Mouse (Mus musculus) hindbrain, embryonic 14.5 days (tissue): Measurements from ENCODE around the gene Slc35a1. TPM values are rescaled to one million over a fixed set of nuclear protein-coding genes. Genes with fewer than 3 reads are reported as not detected.
"Not testable (repeated sequence)": the region's sequence is repeated elsewhere in the genome, so short reads cannot be mapped to it uniquely, and the experiment has no call there.

Source experiments
- ATAC-seq: fragments of 200-750 bp; cut with Nextera tagmentation; 2 replicates; pipeline ENCODE4 v1.8.0; 2017; ENCODE audit warnings: moderate number of reproducible peaks, mild to moderate bottlenecking, moderate TSS enrichment, moderate library complexity; ENCODE audit not compliant: low FRiP score
- DNase-seq: peaks from one replicate; pipeline ENCODE4 v3.0.0-alpha.2; 2015; ENCODE audit warnings: low spot score
- H3K27ac ChIP-seq: fragments of 300-500 bp; sonication (generic); 2 replicates; pipeline ENCODE4 v1.5.1; 2014; ENCODE audit warnings: mild to moderate bottlenecking, moderate library complexity
- H3K27me3 ChIP-seq: fragments of 300-500 bp; sonication (generic); 2 replicates; pipeline ENCODE4 v1.6.1; 2014; ENCODE audit warnings: mild to moderate bottlenecking, low read length, mixed read lengths; ENCODE audit not compliant: control insufficient read depth, insufficient read depth
- H3K36me3 ChIP-seq: fragments of 300-500 bp; sonication (generic); replicated peaks from 2 replicates; pipeline ENCODE4 v1.6.1; 2014; ENCODE audit not compliant: control insufficient read depth, insufficient read depth
- H3K4me1 ChIP-seq: fragments of 300-500 bp; sonication (generic); replicated peaks from 2 replicates; pipeline ENCODE4 v1.6.1; 2014; ENCODE audit warnings: antibody characterized with exemption, low read length, mixed read lengths; ENCODE audit not compliant: control insufficient read depth, insufficient read depth
- H3K4me2 ChIP-seq: fragments of 300-500 bp; sonication (generic); replicated peaks from 2 replicates; pipeline ENCODE4 v1.6.1; 2014; ENCODE audit warnings: mild to moderate bottlenecking, moderate library complexity
- H3K4me3 ChIP-seq: fragments of 300-500 bp; sonication (generic); replicated peaks from 2 replicates; pipeline ENCODE4 v1.5.1; 2014; ENCODE audit warnings: mild to moderate bottlenecking, low read length
- H3K9ac ChIP-seq: fragments of 300-500 bp; sonication (generic); 2 replicates; pipeline ENCODE4 v1.6.1; 2014
- H3K9me3 ChIP-seq: fragments of 300-500 bp; sonication (generic); 2 replicates; pipeline ENCODE4 v1.6.1; 2016; ENCODE audit warnings: low read length; ENCODE audit not compliant: control insufficient read depth
- WGBS: fragments of 180-500 bp; shearing (Covaris S2); extraction: QIAGEN DNeasy Blood & Tissue Kit; methylation state at CpG from one replicate; pipeline ENCODE4 v1.1.7; 2014; 5-methylcytosine and 5-hydroxymethylcytosine counted together
- polyA plus RNA-seq: library from polyadenylated mRNA; unstranded; fragments of >200 nt; fragmentation: Nextera tagmentation; extraction: Ambion mirVana; gene quantifications from 2 replicates; pipeline ENCODE4 v1.2.1, GENCODE M21; 2014

The Slc35a1 gene
- 37.0 and 47.3 TPM in 2 replicates for polyA plus RNA-seq

GRCm38 (mm10) chr4:34686874-34687567 lies at the start of gene Slc35a1:
TSS of gene Slc35a1 (minus strand) at chr4:34687438.
- no peaks in the 10 kb centered on the region for H3K27me3 ChIP-seq
- H3K4me3 ChIP-seq, result peak within 1 kb of the TSS; percentile 67
- no peaks in the 10 kb centered on the region for H3K9me3 ChIP-seq
- peak within 1 kb of the TSS; percentile 91 for H3K27ac ChIP-seq
- WGBS, result under 1% methylated on average over 63 of the region's 65 CpGs
- H3K4me1 ChIP-seq, result peaks cover 17% of the 10 kb centered on the region
- ATAC-seq (peak; percentile 98), DNase-seq (peak; percentile 90)
- H3K36me3 ChIP-seq, result peaks cover 13% of the 10 kb centered on the region
- H3K9ac ChIP-seq, result peak within 1 kb of the TSS; percentile 83
- H3K4me2 ChIP-seq, result peak within 1 kb of the TSS; percentile 51

- DNase-seq, result no peak
- Histone ChIP-seq H3K36me3 (no peaks in the 10 kb centered on the region), H3K27me3 (peaks cover 13% of the 10 kb centered on the region), H3K4me3 (no peak overlapping the region), H3K9ac (no peak overlapping the region), H3K4me2 (no peak overlapping the region), H3K9me3 (no peaks in the 10 kb centered on the region), H3K4me1 (peaks cover 6% of the 10 kb centered on the region; the same call in 1 of the 2 replicates), H3K27ac (no peak overlapping the region)
- no peak for ATAC-seq
- 74% methylated on average over 3 of the region's 3 CpGs for WGBS
These were observed 47.2 kb upstream of the Slc35a1 start for GRCm38 (mm10) chr4:34734461-34734860.

GRCm38 (mm10) chr4:34733415-34733814 lies 46.2 kb upstream of the Slc35a1 start:
- H3K36me3 ChIP-seq, DNase-seq, H3K27ac ChIP-seq, H3K9ac ChIP-seq, H3K4me2 ChIP-seq, H3K4me3 ChIP-seq, H3K9me3 ChIP-seq, ATAC-seq, H3K4me1 ChIP-seq: not testable (repeated sequence)
- 30% methylated on average over 2 of the region's 2 CpGs for WGBS
- H3K27me3 ChIP-seq, result peaks cover 14% of the 10 kb centered on the region

DNA sequence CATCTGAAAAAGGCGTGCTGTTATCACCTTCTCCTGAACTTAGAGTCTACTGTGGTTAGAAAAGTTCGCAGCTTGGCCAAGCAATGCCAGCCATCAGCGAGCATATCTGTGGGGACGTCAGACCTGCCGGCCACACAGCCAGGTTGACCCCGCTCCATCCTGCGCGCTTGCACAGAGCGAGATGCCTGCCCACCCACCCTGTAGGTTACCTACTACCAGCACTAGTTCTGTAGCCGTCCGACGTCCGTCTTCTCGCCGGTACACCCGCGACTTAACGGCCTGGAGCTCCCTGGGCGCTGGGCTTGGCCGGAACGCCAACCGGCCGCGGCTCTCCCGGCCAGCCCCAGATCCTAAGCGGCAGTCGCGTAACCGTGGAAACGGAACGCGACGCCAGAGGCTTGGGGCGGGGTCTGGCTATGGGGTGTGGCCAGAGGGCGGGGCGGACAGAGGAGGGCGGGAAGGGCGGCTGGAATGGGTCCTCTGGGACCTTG lies 42.7 kb upstream of the Slc35a1 start, which contains the start of gene Cfap206:
TSS of gene Cfap206 (minus strand) at position 356 of the 491 bp plus-strand sequence.
- DNase-seq (peak; percentile 70), ATAC-seq (peak; percentile 91)
- H3K27me3 ChIP-seq, result peaks cover 14% of the 10 kb centered on the region
- peak within 1 kb of the TSS; percentile 88 for H3K4me2 ChIP-seq
- no peaks in the 10 kb centered on the region for H3K36me3 ChIP-seq
- H3K4me3 ChIP-seq, result peak within 1 kb of the TSS; percentile 50
- WGBS, result under 1% methylated on average over 38 of the region's 38 CpGs
- H3K9me3 ChIP-seq, result no peaks in the 10 kb centered on the region
- no peak within 1 kb of the TSS for H3K27ac ChIP-seq
- H3K4me1 ChIP-seq, result peaks cover 6% of the 10 kb centered on the region; the same call in 1 of the 2 replicates
- peak within 1 kb of the TSS; percentile 58 for H3K9ac ChIP-seq

GRCm38 (mm10) chr4:34725710-34726109 lies 38.5 kb upstream of the Slc35a1 start:
- not testable (repeated sequence) for H3K4me1 ChIP-seq, H3K9me3 ChIP-seq, H3K27ac ChIP-seq, ATAC-seq, H3K4me2 ChIP-seq, DNase-seq, H3K36me3 ChIP-seq, H3K9ac ChIP-seq, H3K4me3 ChIP-seq
- peaks cover 14% of the 10 kb centered on the region for H3K27me3 ChIP-seq
- WGBS, result 94% methylated on average over 3 of the region's 3 CpGs

DNA sequence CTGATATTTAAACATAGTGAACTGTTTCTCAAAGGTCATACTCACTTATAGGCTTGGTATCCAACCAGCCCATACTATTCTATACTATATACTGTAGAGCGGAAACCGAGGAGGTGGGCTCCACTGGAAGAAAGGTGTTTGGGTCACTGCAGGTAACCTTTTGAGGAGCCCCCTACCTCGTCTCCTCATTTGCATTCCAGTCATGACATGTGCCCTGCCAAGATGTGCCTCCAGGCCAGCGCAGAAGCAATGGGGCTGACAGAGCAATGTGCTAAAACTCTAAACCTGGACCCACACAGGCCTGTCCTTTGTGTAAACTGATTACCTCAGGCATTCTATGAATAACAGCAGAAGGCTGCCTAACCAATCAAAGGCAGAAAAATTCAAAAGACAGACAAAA lies 37.1 kb upstream of the Slc35a1 start:
- H3K4me3 ChIP-seq, result no peak overlapping the region
- H3K36me3 ChIP-seq, result no peaks in the 10 kb centered on the region
- peaks cover 6% of the 10 kb centered on the region; the same call in 1 of the 2 replicates for H3K9me3 ChIP-seq
- H3K4me2 ChIP-seq, result no peak overlapping the region
- H3K9ac ChIP-seq, result no peak overlapping the region
- H3K27ac ChIP-seq, result no peak overlapping the region
- no peaks in the 10 kb centered on the region for H3K4me1 ChIP-seq
- WGBS, result 57% methylated on average over 4 of the region's 4 CpGs
- H3K27me3 ChIP-seq, result no peaks in the 10 kb centered on the region
- ATAC-seq (no peak), DNase-seq (no peak)

- Histone ChIP-seq H3K4me1 (no peaks in the 10 kb centered on the region), H3K9me3 (peaks cover 6% of the 10 kb centered on the region; the same call in 1 of the 2 replicates), H3K27ac (no peak overlapping the region), H3K27me3 (no peaks in the 10 kb centered on the region), H3K36me3 (no peaks in the 10 kb centered on the region), H3K4me3 (no peak overlapping the region), H3K9ac (no peak overlapping the region), H3K4me2 (no peak overlapping the region)
- ATAC-seq (no peak), DNase-seq (no peak)
- WGBS, result 62% methylated on average over 4 of the region's 4 CpGs
These were observed 35.9 kb upstream of the Slc35a1 start for GRCm38 (mm10) chr4:34723186-34723585.

DNA sequence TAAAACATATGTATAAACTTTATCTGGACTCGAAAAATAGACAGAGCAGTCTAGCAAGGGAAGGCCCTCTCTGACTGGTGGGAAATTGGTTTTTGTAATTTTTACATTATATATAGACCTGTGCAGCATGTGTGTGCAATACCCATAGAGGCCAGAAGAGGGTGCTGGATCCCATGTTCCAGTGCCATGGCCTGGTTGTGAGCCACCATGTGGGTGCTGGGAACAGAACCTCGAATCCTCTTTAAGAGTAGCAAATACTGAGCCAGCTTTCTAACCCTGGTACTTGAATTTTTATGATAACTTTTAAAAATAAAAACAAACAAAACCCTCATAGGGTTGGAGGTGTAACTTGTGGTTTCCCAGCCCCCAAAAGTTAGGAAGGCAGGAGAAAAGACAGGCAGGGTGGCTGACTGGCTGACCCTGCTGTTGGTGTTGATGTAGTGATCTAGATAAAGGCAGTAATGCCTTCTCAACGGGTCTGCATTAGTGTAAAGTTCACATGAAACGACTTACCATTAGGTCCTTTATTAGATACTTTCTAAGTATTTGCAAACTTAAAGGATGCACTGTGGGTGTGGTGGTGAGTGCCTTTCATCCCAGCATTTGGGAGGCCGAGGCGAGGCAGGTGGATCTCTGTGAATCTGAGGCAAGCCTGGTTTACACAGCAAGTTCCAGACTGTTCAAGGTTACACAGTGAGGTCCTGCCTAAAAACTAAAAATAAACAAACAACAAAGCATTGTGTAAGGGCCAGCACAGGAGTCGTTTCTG lies 33.1 kb upstream of the Slc35a1 start:
- no peak for DNase-seq
- H3K27me3 ChIP-seq, result no peaks in the 10 kb centered on the region
- 93% methylated on average over 7 of the region's 7 CpGs for WGBS

DNA sequence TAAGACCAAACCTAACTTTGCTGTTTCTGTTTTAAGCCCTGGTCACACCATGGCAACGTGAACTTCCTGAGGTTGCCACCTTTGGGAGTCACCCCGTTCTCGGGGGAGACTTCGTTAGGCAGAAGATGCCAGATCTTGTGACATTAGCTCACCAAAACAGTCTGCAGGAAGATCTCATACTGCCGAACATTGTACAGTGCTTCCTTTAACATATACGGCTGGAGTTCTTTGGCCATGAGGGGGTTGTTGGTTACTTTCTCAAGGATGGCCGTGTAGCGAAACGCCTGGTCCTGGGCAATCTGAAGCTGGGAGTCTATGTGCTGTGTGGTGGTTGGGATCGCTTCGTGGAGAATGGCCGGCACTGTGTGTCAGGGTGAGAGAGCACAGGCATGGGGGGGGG lies 32.2 kb upstream of the Slc35a1 start:
- Histone ChIP-seq H3K4me3 (no peak overlapping the region), H3K36me3 (no peaks in the 10 kb centered on the region), H3K27me3 (no peaks in the 10 kb centered on the region), H3K4me2 (no peak overlapping the region), H3K27ac (no peak overlapping the region), H3K9ac (no peak overlapping the region), H3K9me3 (peaks cover 6% of the 10 kb centered on the region; the same call in 1 of the 2 replicates), H3K4me1 (no peaks in the 10 kb centered on the region)
- ATAC-seq (no peak), DNase-seq (no peak)
- whole genome bisulfite sequencing, result 97% methylated on average over 12 of the region's 12 CpGs

More for the DNA sequence above, 33.1 kb upstream of the Slc35a1 start:
- no peaks in the 10 kb centered on the region for H3K4me1 ChIP-seq
- ATAC-seq, result no peak
- H3K9me3 ChIP-seq, result peaks cover 6% of the 10 kb centered on the region; the same call in 1 of the 2 replicates
- no peak overlapping the region for H3K4me2 ChIP-seq
- H3K9ac ChIP-seq, result no peak overlapping the region
- no peak overlapping the region for H3K4me3 ChIP-seq
- H3K27ac ChIP-seq, result no peak overlapping the region
- H3K36me3 ChIP-seq, result no peaks in the 10 kb centered on the region
